Mouse (Mus musculus): ENCODE data around the gene Zfp974. TPM values are rescaled to one million over a fixed set of nuclear protein-coding genes. Genes with fewer than 3 reads are reported as not detected.

Gene Zfp974
- total and polyA plus RNA-seq, 3 experiments, result 1.4 to 2.0 TPM; not detected in 1

DNA sequence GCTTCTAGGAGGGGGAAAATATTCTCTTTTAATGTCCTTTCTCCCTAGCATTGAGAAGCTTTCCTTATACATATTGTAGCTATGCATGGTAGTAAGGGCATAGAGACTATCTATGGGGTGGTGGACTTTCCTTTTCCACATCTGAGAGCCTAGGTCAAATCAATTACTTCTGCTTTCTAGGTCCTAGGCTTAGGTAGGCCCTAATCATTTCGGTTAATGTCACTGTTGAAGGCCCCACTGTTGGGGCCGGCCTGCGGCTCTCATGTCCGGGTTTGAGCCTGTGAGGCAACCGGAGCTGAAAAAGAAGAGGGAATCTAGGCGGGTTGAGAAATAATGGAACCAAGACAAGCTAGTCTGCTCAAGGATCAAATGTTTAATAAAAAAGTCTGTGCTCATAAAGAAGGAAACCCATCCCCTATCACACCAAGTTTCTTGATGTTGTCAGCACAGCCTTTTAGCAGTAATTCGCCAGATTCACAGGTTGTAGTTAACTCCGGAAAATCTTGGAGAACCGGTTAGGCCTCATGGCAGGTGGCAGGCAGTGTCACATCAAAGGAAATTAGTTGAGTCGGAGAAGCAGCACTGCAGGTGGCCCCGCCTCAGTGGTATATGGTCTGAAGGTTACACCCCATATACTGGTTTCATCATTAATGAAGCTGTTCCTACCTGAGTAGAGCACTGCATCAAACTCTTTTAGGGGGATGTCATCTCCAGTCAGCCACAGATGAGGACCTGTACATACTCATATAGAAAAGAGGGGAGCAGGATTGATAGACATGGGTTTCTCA lies 24.0 kb downstream of the Zfp974 start:
- H3K36me3 ChIP-seq (ENCODE audit: control insufficient read depth in 1 of 2, insufficient read depth in 2 of 2, low read length in 2 of 2), result no peaks in the 10 kb centered on the region
- H3K9me3 ChIP-seq (replicated peaks; ENCODE audit: insufficient read depth, low read length), result no peaks in the 10 kb centered on the region
- H3K4me3 ChIP-seq (ENCODE audit: control insufficient read depth in 1 of 2, insufficient read depth in 1 of 2, low read depth in 2 of 2, low read length in 2 of 2), result no peak overlapping the region
- H3K27me3 ChIP-seq (ENCODE audit: control insufficient read depth in 1 of 2, insufficient read depth in 2 of 2, low read length in 2 of 2), result no peaks in the 10 kb centered on the region
- no peak overlapping the region for H3K9ac ChIP-seq (ENCODE audit: control insufficient read depth, low read depth, low read length, poor library complexity, severe bottlenecking)
- no peak overlapping the region for H3K27ac ChIP-seq (ENCODE audit: control insufficient read depth, low read depth, low read length)
- DNase-seq (ENCODE audit: low read depth, low spot score), result no peak
- no peaks in the 10 kb centered on the region for H3K79me2 ChIP-seq (ENCODE audit: control insufficient read depth, insufficient read depth, low read length, poor library complexity)
- no peak for TF ChIP-seq MXI1 (IDR thresholded peaks at IDR 0.05; ENCODE audit: low read depth, low read length)
- TF ChIP-seq KAT2A (conservative IDR thresholded peaks at IDR 0.05; ENCODE audit: low read depth, low read length), result no peak
- no peak for TF ChIP-seq BHLHE40 (IDR thresholded peaks at IDR 0.05; ENCODE audit: borderline replicate concordance, low read depth, low read length)
- TF ChIP-seq MAZ (IDR thresholded peaks at IDR 0.05; ENCODE audit: low read depth, low read length), result no peak
- TF ChIP-seq ZNF384 (IDR thresholded peaks at IDR 0.05; ENCODE audit: low read depth, low read length), result no peak
- no peak for TF ChIP-seq CHD2 (IDR thresholded peaks at IDR 0.05; ENCODE audit: low read length)
- no peak for TF ChIP-seq GABPA (IDR thresholded peaks at IDR 0.05; ENCODE audit: low read depth, low read length)
- no peak for TF ChIP-seq CHD1 (IDR thresholded peaks at IDR 0.05; ENCODE audit: low read depth, low read length)
- H3K4me1 ChIP-seq (ENCODE audit: control insufficient read depth in 1 of 2, insufficient read depth in 2 of 2, low read length in 2 of 2), result no peaks in the 10 kb centered on the region

DNA sequence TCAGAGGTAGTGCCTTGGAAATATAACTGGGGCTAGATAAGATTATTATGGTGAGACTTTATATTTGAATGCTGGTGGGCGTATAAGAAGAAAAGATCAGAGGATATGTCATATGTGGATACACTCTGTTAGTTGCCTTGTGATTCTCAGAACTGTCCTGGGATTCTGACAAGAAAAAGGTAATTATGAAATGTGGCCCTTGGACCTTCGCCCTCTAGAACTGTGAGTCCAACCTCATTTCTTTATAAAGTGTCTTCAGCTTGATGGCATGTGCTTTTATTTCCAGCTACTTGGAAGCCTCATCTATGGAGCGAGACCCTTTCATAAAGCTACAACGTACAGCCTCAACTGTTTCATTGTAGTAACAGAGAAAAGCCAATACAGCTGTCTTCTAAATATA lies 28.7 kb downstream of the Zfp974 start:
- Histone ChIP-seq H3K79me2 (ENCODE audit: control insufficient read depth, insufficient read depth, low read length, poor library complexity) (no peaks in the 10 kb centered on the region), H3K27me3 (ENCODE audit: control insufficient read depth in 1 of 2, insufficient read depth in 2 of 2, low read length in 2 of 2) (no peaks in the 10 kb centered on the region), H3K4me1 (ENCODE audit: control insufficient read depth in 1 of 2, insufficient read depth in 2 of 2, low read length in 2 of 2) (no peaks in the 10 kb centered on the region), H3K27ac (ENCODE audit: control insufficient read depth, low read depth, low read length) (no peak overlapping the region), H3K36me3 (ENCODE audit: control insufficient read depth in 1 of 2, insufficient read depth in 2 of 2, low read length in 2 of 2) (no peaks in the 10 kb centered on the region), H3K9me3 (replicated peaks; ENCODE audit: insufficient read depth, low read length) (no peaks in the 10 kb centered on the region), H3K4me3 (ENCODE audit: control insufficient read depth in 1 of 2, insufficient read depth in 1 of 2, low read depth in 2 of 2, low read length in 2 of 2) (no peak overlapping the region), H3K9ac (ENCODE audit: control insufficient read depth, low read depth, low read length, poor library complexity, severe bottlenecking) (no peak overlapping the region)
- DNase-seq (ENCODE audit: low read depth, low spot score), result no peak
- TF ChIP-seq MYB (IDR thresholded peaks at IDR 0.05; ENCODE audit: low read depth, low read length) (no peak), TAL1 (IDR thresholded peaks at IDR 0.05; ENCODE audit: low read length) (no peak), CHD1 (IDR thresholded peaks at IDR 0.05; ENCODE audit: low read depth, low read length) (no peak), ELF1 (IDR thresholded peaks at IDR 0.05; ENCODE audit: low read depth, low read length) (no peak), RCOR1 (IDR thresholded peaks at IDR 0.05; ENCODE audit: low read depth, low read length) (no peak), RAD21 (IDR thresholded peaks at IDR 0.05; ENCODE audit: low read depth, low read length) (no peak), POLR2AphosphoS5 (IDR thresholded peaks at IDR 0.05; ENCODE audit: borderline replicate concordance, low read depth, low read length) (no peak), USF2 (IDR thresholded peaks at IDR 0.05; ENCODE audit: borderline replicate concordance in 1 of 2, insufficient read depth in 1 of 2, low read depth in 1 of 2, low read length in 2 of 2) (no peak), ZNF384 (IDR thresholded peaks at IDR 0.05; ENCODE audit: low read depth, low read length) (no peak), JUND (IDR thresholded peaks at IDR 0.05; ENCODE audit: low read depth, low read length) (no peak)

All from MEL (cell line).